Mouse (Mus musculus) testis, adult 2 months (tissue): Measurements from ENCODE around the gene Fermt1.

ENCODE experiments used
- CTCF ChIP-seq: fragments of 200-500 bp; IDR thresholded peaks from 2 replicates; pipeline ENCODE4 v1.5.1; 2012; ENCODE audit warnings: low read depth, mild to moderate bottlenecking, inconsistent platforms, low read length, moderate library complexity; ENCODE audit not compliant: control insufficient read depth, insufficient read depth, insufficient replicate concordance
- POLR2A ChIP-seq: fragments of 200-500 bp; IDR thresholded peaks from 2 replicates; pipeline ENCODE4 v1.6.1; 2012; ENCODE audit warnings: low read depth, mild to moderate bottlenecking, inconsistent platforms, low read length, moderate library complexity; ENCODE audit not compliant: control insufficient read depth

- no peak for TF ChIP-seq CTCF
- no peak for TF ChIP-seq POLR2A
Observed at GRCm38 (mm10) chr2:132900596-132900995, 45.1 kb downstream of the Fermt1 start.
